Mouse (Mus musculus) lung, postnatal 0 days (tissue): ENCODE data around the gene Axin1. TPM values are rescaled to one million over a fixed set of nuclear protein-coding genes. Genes with fewer than 3 reads are reported as not detected.
"Not testable (repeated sequence)": the region's sequence is repeated elsewhere in the genome, so short reads cannot be mapped to it uniquely, and the experiment has no call there.

Experiments
- ATAC-seq: fragments of 200-750 bp; cut with Nextera tagmentation; 2 replicates; pipeline ENCODE4 v1.8.0; 2017; ENCODE audit warnings: moderate library complexity
- DNase-seq: peaks from one replicate; pipeline ENCODE4 v3.0.0-alpha.2; 2016; ENCODE audit warnings: low spot score
- H3K27ac ChIP-seq: fragments of 300-500 bp; sonication (generic); 2 replicates; pipeline ENCODE4 v1.5.1; 2014; ENCODE audit warnings: antibody characterized with exemption, mild to moderate bottlenecking, low read length, mixed read lengths
- H3K27me3 ChIP-seq: fragments of 300-500 bp; sonication (generic); replicated peaks from 2 replicates; pipeline ENCODE4 v1.6.1; 2014; ENCODE audit warnings: low read length, mixed read lengths; ENCODE audit not compliant: insufficient read depth
- H3K36me3 ChIP-seq: fragments of 300-500 bp; sonication (generic); 2 replicates; pipeline ENCODE4 v1.6.1; 2014; ENCODE audit warnings: low read length, mixed read lengths; ENCODE audit not compliant: insufficient read depth
- H3K4me1 ChIP-seq: fragments of 300-500 bp; sonication (generic); 2 replicates; pipeline ENCODE4 v1.6.1; 2014; ENCODE audit warnings: antibody characterized with exemption, low read depth, low read length, mixed read lengths; ENCODE audit not compliant: insufficient read depth
- H3K4me2 ChIP-seq: fragments of 300-500 bp; sonication (generic); replicated peaks from 2 replicates; pipeline ENCODE4 v1.6.1; 2014; ENCODE audit warnings: low read depth, mild to moderate bottlenecking, low read length, moderate library complexity, mixed read lengths
- H3K4me3 ChIP-seq: fragments of 300-500 bp; sonication (generic); 2 replicates; pipeline ENCODE4 v1.5.1; 2014; ENCODE audit warnings: low read depth, low read length
- H3K9ac ChIP-seq: fragments of 300-500 bp; sonication (generic); replicated peaks from 2 replicates; pipeline ENCODE4 v1.6.1; 2014; ENCODE audit warnings: low read depth, mild to moderate bottlenecking
- H3K9me3 ChIP-seq: fragments of 300-500 bp; sonication (generic); 2 replicates; pipeline ENCODE4 v1.6.1; 2016; ENCODE audit warnings: low read length, mixed read lengths
- CTCF ChIP-seq: IDR thresholded peaks from 2 replicates; pipeline ENCODE4 v1.5.1; 2016; ENCODE audit warnings: antibody characterized with exemption, mild to moderate bottlenecking
- EP300 ChIP-seq: IDR thresholded peaks from 2 replicates; pipeline ENCODE4 v1.6.1; 2016; ENCODE audit warnings: antibody characterized with exemption, mild to moderate bottlenecking, control low read depth
- WGBS: fragments of 180-500 bp; shearing (Covaris S2); extraction: QIAGEN DNeasy Blood & Tissue Kit; methylation state at CpG from one replicate; pipeline ENCODE4 v1.1.7; 2014; 5-methylcytosine and 5-hydroxymethylcytosine counted together
- polyA plus RNA-seq: library from polyadenylated mRNA; unstranded; fragments of >200 nt; fragmentation: Nextera tagmentation; extraction: Ambion mirVana; gene quantifications from 2 replicates; pipeline ENCODE4 v1.2.1, GENCODE M21; 2015

The Axin1 gene
- polyA plus RNA-seq, 1 experiment from 2014 or later, result 10.2 TPM

DNA sequence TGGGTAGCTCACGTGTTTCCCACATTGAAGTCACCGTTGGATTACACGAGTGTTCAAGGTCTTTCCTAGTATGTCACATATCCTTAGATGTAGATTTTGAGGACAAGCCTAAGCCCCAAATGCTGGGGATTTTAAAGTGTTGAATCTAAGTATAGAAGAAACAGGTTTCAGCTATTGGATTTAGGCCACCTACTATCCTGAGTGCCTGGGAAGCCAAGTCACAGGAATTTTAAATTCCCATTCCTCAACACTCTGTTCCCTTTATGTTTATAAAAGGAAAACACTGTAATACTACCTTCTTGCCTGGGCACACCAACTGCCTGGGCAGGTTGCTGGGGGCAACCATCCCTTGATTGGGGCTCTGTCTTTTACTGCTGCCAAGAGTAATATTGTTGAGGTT lies 42.7 kb downstream of the Axin1 start:
- Histone ChIP-seq H3K4me2 (no peak overlapping the region), H3K9me3 (no peaks in the 10 kb centered on the region), H3K4me1 (no peaks in the 10 kb centered on the region), H3K4me3 (no peak overlapping the region), H3K27ac (no peak overlapping the region), H3K9ac (no peak overlapping the region), H3K36me3 (peaks cover 10% of the 10 kb centered on the region), H3K27me3 (no peaks in the 10 kb centered on the region)
- WGBS, result 92% methylated on average over 3 of the region's 3 CpGs
- no peak for ATAC-seq
- DNase-seq, result no peak
- TF ChIP-seq EP300 (no peak), CTCF (no peak)

DNA sequence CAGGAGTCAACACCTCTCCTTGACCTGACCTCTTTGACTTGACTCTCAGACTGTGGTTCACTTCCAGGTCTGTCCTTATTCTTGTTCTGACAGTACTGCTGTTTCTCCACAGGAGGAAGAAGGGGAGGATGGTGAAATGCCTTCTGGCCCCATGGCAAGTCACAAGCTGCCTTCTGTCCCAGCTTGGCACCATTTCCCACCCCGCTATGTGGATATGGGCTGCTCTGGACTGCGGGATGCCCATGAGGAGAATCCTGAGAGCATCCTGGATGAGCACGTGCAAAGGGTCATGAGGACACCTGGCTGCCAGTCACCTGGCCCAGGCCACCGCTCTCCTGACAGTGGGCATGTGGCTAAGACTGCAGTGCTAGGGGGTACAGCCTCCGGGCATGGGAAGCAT lies 49.1 kb downstream of the Axin1 start:
- TF ChIP-seq EP300, result no peak
- no peak for TF ChIP-seq CTCF
- H3K27ac ChIP-seq, result no peak overlapping the region
- peaks cover 34% of the 10 kb centered on the region for H3K36me3 ChIP-seq
- H3K9ac ChIP-seq, result no peak overlapping the region
- no peak overlapping the region for H3K4me2 ChIP-seq
- no peak for ATAC-seq
- H3K9me3 ChIP-seq, result no peaks in the 10 kb centered on the region
- no peaks in the 10 kb centered on the region for H3K4me1 ChIP-seq
- H3K27me3 ChIP-seq, result no peaks in the 10 kb centered on the region
- H3K4me3 ChIP-seq, result no peak overlapping the region
- DNase-seq, result no peak
- 96% methylated on average over 5 of the region's 5 CpGs for WGBS

DNA sequence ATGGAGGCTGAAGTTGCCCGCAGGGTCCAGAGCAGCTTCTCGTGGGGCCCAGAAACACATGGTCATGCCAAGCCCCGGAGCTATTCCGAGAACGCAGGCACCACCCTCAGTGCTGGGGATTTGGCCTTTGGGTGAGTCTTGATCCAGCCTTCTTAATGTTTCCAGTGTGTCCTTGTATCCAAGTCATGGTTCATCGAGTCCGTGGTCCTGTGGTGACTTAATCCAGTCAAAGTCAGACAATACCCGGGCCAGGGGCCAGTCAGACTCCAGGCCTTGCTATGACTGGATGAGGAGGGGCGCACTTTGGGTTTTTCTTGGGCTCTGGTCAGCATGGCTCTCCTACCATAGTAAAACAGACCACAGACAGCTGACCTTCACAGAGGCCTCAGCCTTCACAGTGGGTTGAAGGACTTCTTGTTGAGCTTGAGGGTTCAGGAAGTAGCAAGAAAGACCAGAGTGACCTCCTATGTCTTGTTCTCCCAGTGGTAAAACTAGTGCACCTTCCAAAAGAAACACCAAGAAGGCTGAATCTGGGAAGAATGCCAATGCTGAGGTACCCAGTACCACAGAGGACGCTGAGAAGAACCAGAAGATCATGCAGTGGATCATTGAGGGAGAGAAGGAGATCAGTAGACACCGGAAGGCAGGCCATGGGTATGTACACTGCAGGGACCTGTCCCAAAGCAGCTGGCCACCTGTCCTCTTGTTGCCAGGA lies 49.8 kb downstream of the Axin1 start:
- Histone ChIP-seq H3K4me2 (no peak overlapping the region), H3K9me3 (no peaks in the 10 kb centered on the region), H3K36me3 (peaks cover 35% of the 10 kb centered on the region), H3K4me3 (no peak overlapping the region), H3K9ac (no peak overlapping the region), H3K27me3 (no peaks in the 10 kb centered on the region), H3K4me1 (no peaks in the 10 kb centered on the region), H3K27ac (no peak overlapping the region)
- WGBS, result 98% methylated on average over 11 of the region's 11 CpGs
- DNase-seq, result no peak
- no peak for TF ChIP-seq CTCF
- TF ChIP-seq EP300, result no peak
- no peak for ATAC-seq

DNA sequence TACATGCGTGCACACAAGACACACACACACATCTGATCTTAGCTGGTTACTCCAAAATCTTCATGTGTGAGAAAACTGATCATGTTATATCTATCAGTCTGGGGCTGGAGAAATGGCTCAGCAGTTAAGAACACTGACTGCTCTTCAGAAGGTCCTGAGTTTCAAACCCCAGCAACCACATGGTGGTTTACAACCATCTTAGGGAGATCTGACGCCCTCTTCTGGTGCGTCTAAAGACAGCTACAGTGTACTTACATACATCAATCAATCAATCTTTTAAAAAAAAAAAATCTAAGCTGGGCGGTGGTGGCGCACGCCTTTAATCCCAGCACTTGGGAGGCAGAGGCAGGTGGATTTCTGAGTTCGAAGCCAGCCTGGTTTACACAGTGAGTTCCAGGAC lies 53.0 kb downstream of the Axin1 start:
- not testable (repeated sequence) for DNase-seq, H3K4me2 ChIP-seq, H3K27ac ChIP-seq, H3K9me3 ChIP-seq, H3K4me1 ChIP-seq, H3K27me3 ChIP-seq, ATAC-seq, H3K9ac ChIP-seq, H3K4me3 ChIP-seq
- WGBS, result 81% methylated on average over 7 of the region's 7 CpGs
- H3K36me3 ChIP-seq, result peaks cover 40% of the 10 kb centered on the region; the same call in 1 of the 2 replicates

- Histone ChIP-seq H3K9ac (no peak overlapping the region), H3K27me3 (no peaks in the 10 kb centered on the region), H3K4me1 (no peaks in the 10 kb centered on the region), H3K4me2 (no peak overlapping the region), H3K9me3 (no peaks in the 10 kb centered on the region), H3K4me3 (no peak overlapping the region), H3K36me3 (peaks cover 40% of the 10 kb centered on the region; the same call in 1 of the 2 replicates), H3K27ac (no peak overlapping the region)
- TF ChIP-seq EP300 (no peak), CTCF (no peak)
- ATAC-seq (no peak), DNase-seq (no peak)
- 95% methylated on average over 15 of the region's 15 CpGs for WGBS
Measured at GRCm38 (mm10) chr17:26192481-26193190, 54.1 kb downstream of the Axin1 start.

DNA sequence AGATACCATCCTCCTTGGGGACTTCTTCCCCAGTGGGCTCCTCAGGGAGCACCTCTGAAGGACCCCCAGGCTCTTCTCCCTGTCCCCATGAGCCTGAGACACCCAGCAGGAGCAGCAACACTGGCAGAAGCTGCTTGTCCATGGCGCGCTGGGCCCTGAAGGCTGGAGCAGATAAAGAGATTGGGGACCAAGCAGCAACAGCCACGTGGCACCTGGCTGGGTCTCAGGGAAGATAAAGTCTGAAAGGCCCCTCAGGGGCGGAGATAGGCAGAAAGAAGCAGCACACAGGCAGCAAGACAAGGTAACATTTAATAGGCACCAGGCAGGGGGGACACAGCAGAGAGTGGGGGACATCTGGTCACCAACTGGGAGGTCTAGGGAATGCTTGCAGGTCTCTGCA lies 60.4 kb downstream of the Axin1 start, which contains the start of gene Pdia2:
TSS of gene Pdia2 (minus strand) at position 196 of the 400 bp plus-strand sequence.
- H3K27me3 ChIP-seq, result peaks cover 10% of the 10 kb centered on the region; the same call in 1 of the 2 replicates
- peaks cover 5% of the 10 kb centered on the region; the same call in 1 of the 2 replicates for H3K36me3 ChIP-seq
- ATAC-seq, result no peak
- H3K27ac ChIP-seq, result no peak within 1 kb of the TSS
- no peak within 1 kb of the TSS for H3K4me3 ChIP-seq
- TF ChIP-seq EP300 (no peak), CTCF (no peak)
- H3K4me1 ChIP-seq, result peaks cover 10% of the 10 kb centered on the region
- no peak for DNase-seq
- H3K9me3 ChIP-seq, result no peaks in the 10 kb centered on the region
- H3K9ac ChIP-seq, result no peak within 1 kb of the TSS
- no peak within 1 kb of the TSS for H3K4me2 ChIP-seq
- 70% methylated on average over 4 of the region's 4 CpGs for WGBS
